Mouse (Mus musculus) MEL (cell line): ENCODE results near the gene Fzd7. TPM values are rescaled to one million over a fixed set of nuclear protein-coding genes. Genes with fewer than 3 reads are reported as not detected.

ENCODE experiments used
- DNase-seq: peaks from one replicate; pipeline ENCODE4 v3.0.0; 2011; ENCODE audit warnings: low read depth, low spot score
- H3K27ac ChIP-seq: 2 replicates; pipeline ENCODE4 v1.5.1; 2012; ENCODE audit warnings: low read depth, mild to moderate bottlenecking, control low read depth, low read length, moderate library complexity; ENCODE audit not compliant: control insufficient read depth
- H3K27me3 ChIP-seq, 2 experiments: fragments of 150-350 bp in 1 of 2; sonication (generic) in 1 of 2; 2 replicates each; pipeline ENCODE4 v1.6.1; 2012; ENCODE audit warnings: low read length in 2 of 2, mild to moderate bottlenecking in 2 of 2, improper control_type of control experiment in 1 of 2, moderate library complexity in 1 of 2; ENCODE audit not compliant: insufficient read depth in 2 of 2, control insufficient read depth in 1 of 2
- H3K36me3 ChIP-seq, 2 experiments: 2 replicates each; pipeline ENCODE4 v1.6.1; 2012 to 2014; ENCODE audit warnings: low read length in 2 of 2, improper control_type of control experiment in 1 of 2, inconsistent platforms in 1 of 2, mild to moderate bottlenecking in 1 of 2; ENCODE audit not compliant: insufficient read depth in 2 of 2, control insufficient read depth in 1 of 2
- H3K4me1 ChIP-seq, 2 experiments: fragments of 150-350 bp in 1 of 2; sonication (generic) in 1 of 2; 2 replicates each; pipeline ENCODE4 v1.6.1; 2012; ENCODE audit warnings: low read length in 2 of 2, improper control_type of control experiment in 1 of 2, mild to moderate bottlenecking in 1 of 2; ENCODE audit not compliant: insufficient read depth in 2 of 2, control insufficient read depth in 1 of 2
- H3K4me3 ChIP-seq, 2 experiments: fragments of 150-350 bp in 1 of 2; sonication (generic) in 1 of 2; 2 replicates each; pipeline ENCODE4 v1.5.1; 2012; ENCODE audit warnings: low read depth in 2 of 2, low read length in 2 of 2, mild to moderate bottlenecking in 2 of 2, moderate library complexity in 2 of 2, control low read depth in 1 of 2, improper control_type of control experiment in 1 of 2; ENCODE audit not compliant: control insufficient read depth in 1 of 2, insufficient read depth in 1 of 2
- H3K79me2 ChIP-seq: 2 replicates; pipeline ENCODE4 v1.6.1; 2012; ENCODE audit warnings: mild to moderate bottlenecking, low read length, moderate library complexity; ENCODE audit not compliant: control insufficient read depth, poor library complexity, insufficient read depth
- H3K9ac ChIP-seq: 2 replicates; pipeline ENCODE4 v1.6.1; 2012; ENCODE audit warnings: low read depth, mild to moderate bottlenecking, control low read depth, low read length, moderate library complexity; ENCODE audit not compliant: control insufficient read depth, poor library complexity, severe bottlenecking
- H3K9me3 ChIP-seq: fragments of 150-350 bp; sonication (generic); replicated peaks from 2 replicates; pipeline ENCODE4 v1.6.1; 2012; ENCODE audit warnings: mild to moderate bottlenecking, low read length, improper control_type of control experiment, moderate library complexity; ENCODE audit not compliant: insufficient read depth
- BHLHE40 ChIP-seq: IDR thresholded peaks from 2 replicates; pipeline ENCODE4 v1.6.1; 2012; ENCODE audit warnings: low read depth, mild to moderate bottlenecking, inconsistent platforms, low read length, improper control_type of control experiment, borderline replicate concordance
- CHD1 ChIP-seq: IDR thresholded peaks from 2 replicates; pipeline ENCODE4 v1.6.1; 2012; ENCODE audit warnings: low read depth, mild to moderate bottlenecking, inconsistent platforms, low read length, improper control_type of control experiment
- CHD2 ChIP-seq: IDR thresholded peaks from 2 replicates; pipeline ENCODE4 v1.6.1; 2011; ENCODE audit warnings: low read length, improper control_type of control experiment
- EP300 ChIP-seq, 2 experiments: IDR thresholded peaks; 2 replicates each; pipeline ENCODE4 v1.6.1; 2011; ENCODE audit warnings: improper control_type of control experiment in 2 of 2, low read length in 2 of 2, low read depth in 1 of 2, mild to moderate bottlenecking in 1 of 2
- GABPA ChIP-seq: IDR thresholded peaks from 2 replicates; pipeline ENCODE4 v1.6.1; 2012; ENCODE audit warnings: low read depth, mild to moderate bottlenecking, inconsistent platforms, low read length, improper control_type of control experiment, moderate library complexity
- GATA1 ChIP-seq: IDR thresholded peaks from 2 replicates; pipeline ENCODE4 v1.6.1; 2011; ENCODE audit warnings: low read depth, low read length, improper control_type of control experiment
- JUND ChIP-seq: IDR thresholded peaks from 2 replicates; pipeline ENCODE4 v1.6.1; 2011; ENCODE audit warnings: low read depth, mild to moderate bottlenecking, improper control_type of control experiment, low read length
- KAT2A ChIP-seq: conservative IDR thresholded peaks from 2 replicates; pipeline ENCODE4 v1.6.1; 2012; ENCODE audit warnings: low read depth, low read length, improper control_type of control experiment, inconsistent platforms
- MAFK ChIP-seq: IDR thresholded peaks from 2 replicates; pipeline ENCODE4 v1.6.1; 2011; ENCODE audit warnings: low read depth, mild to moderate bottlenecking, low read length, improper control_type of control experiment, borderline replicate concordance
- MYB ChIP-seq: IDR thresholded peaks from 2 replicates; pipeline ENCODE4 v1.6.1; 2011; ENCODE audit warnings: mild to moderate bottlenecking, low read depth, low read length, improper control_type of control experiment
- MYC ChIP-seq: IDR thresholded peaks from 2 replicates; pipeline ENCODE4 v1.6.1; 2011; ENCODE audit warnings: low read depth, mild to moderate bottlenecking, low read length, improper control_type of control experiment, moderate library complexity
- NELFE ChIP-seq: IDR thresholded peaks from 2 replicates; pipeline ENCODE4 v1.6.1; 2011; ENCODE audit warnings: low read depth, low read length, improper control_type of control experiment
- NRF1 ChIP-seq: IDR thresholded peaks from 2 replicates; pipeline ENCODE4 v1.6.1; 2014; ENCODE audit warnings: low read depth, mild to moderate bottlenecking, inconsistent platforms, low read length, improper control_type of control experiment, moderate library complexity; ENCODE audit not compliant: poor library complexity, insufficient read depth, severe bottlenecking
- TBP ChIP-seq: IDR thresholded peaks from 2 replicates; pipeline ENCODE4 v1.8.0; 2011; ENCODE audit warnings: low read depth, low read length, improper control_type of control experiment
- TCF12 ChIP-seq: IDR thresholded peaks from 2 replicates; pipeline ENCODE4 v1.6.1; 2014; ENCODE audit warnings: low read depth, mild to moderate bottlenecking, inconsistent platforms, low read length, improper control_type of control experiment, moderate library complexity
- UBTF ChIP-seq: IDR thresholded peaks from 2 replicates; pipeline ENCODE4 v1.6.1; 2012; ENCODE audit warnings: low read depth, mild to moderate bottlenecking, inconsistent platforms, low read length, improper control_type of control experiment, moderate library complexity, borderline replicate concordance; ENCODE audit not compliant: insufficient read depth
- ZKSCAN1 ChIP-seq: IDR thresholded peaks from 2 replicates; pipeline ENCODE4 v1.6.1; 2012; ENCODE audit warnings: low read depth, mild to moderate bottlenecking, inconsistent platforms, low read length, improper control_type of control experiment, moderate library complexity
- polyA plus RNA-seq, 2 experiments: library from polyadenylated mRNA; stranded (reverse) in 1 of 2; unstranded in 1 of 2; fragments of >175 nt in 1 of 2; fragments of >200 nt in 1 of 2; gene quantifications; 2 replicates each; pipeline versions ENCODE4 v1.2.1 to v1.2.4; 2012; ENCODE audit warnings: low replicate concordance in 2 of 2, low read depth in 1 of 2; ENCODE audit not compliant: insufficient read length in 2 of 2, insufficient read depth in 1 of 2, missing spikeins in 1 of 2
- total RNA-seq: library from RNA; depleted of rRNA; stranded (reverse); fragments of 300-350 nt; gene quantifications from 2 replicates; pipeline ENCODE4 v1.2.3, GENCODE M21; 2012

Gene Fzd7
- total and polyA plus RNA-seq, 3 experiments, result 18.5 to 24.7 TPM; not detected in 1

- DNase-seq, result no peak
- H3K27me3 ChIP-seq, result peaks cover 0 to 3% of the 10 kb centered on the region in 2 experiments; a peak in 3 of 4 replicates
- no peak overlapping the region for H3K27ac ChIP-seq
- H3K9ac ChIP-seq, result no peak overlapping the region
- no peak for TF ChIP-seq KAT2A
- H3K4me1 ChIP-seq, result peaks cover 5 to 6% of the 10 kb centered on the region in 2 experiments; a peak in 2 of 4 replicates
- no peaks in the 10 kb centered on the region for H3K36me3 ChIP-seq
- no peaks in the 10 kb centered on the region for H3K79me2 ChIP-seq
- H3K9me3 ChIP-seq, result no peaks in the 10 kb centered on the region
- no peak overlapping the region for H3K4me3 ChIP-seq
Observed at GRCm38 (mm10) chr1:59511566-59512270, 29.5 kb downstream of the Fzd7 start.

GRCm38 (mm10) chr1:59516026-59516917 is 34.0 kb downstream of the Fzd7 start, which contains the start of gene Gm973:
Gene Gm973, plus strand, starts transcription at chr1:59516264.
- no peak within 1 kb of the TSS for H3K27ac ChIP-seq
- H3K9me3 ChIP-seq, result no peaks in the 10 kb centered on the region
- no peaks in the 10 kb centered on the region for H3K79me2 ChIP-seq
- no peak for DNase-seq
- H3K9ac ChIP-seq, result no peak within 1 kb of the TSS
- H3K4me1 ChIP-seq, result no peaks in the 10 kb centered on the region
- peaks cover 2 to 7% of the 10 kb centered on the region in 2 experiments; a peak in 3 of 4 replicates for H3K27me3 ChIP-seq
- no peak within 1 kb of the TSS for H3K4me3 ChIP-seq
- H3K36me3 ChIP-seq, result no peaks in the 10 kb centered on the region
- TF ChIP-seq NELFE (no peak), TBP (no peak), CHD1 (no peak), BHLHE40 (no peak), MYC (no peak), MAFK (no peak), GABPA (no peak), GATA1 (no peak), ZKSCAN1 (no peak), CHD2 (no peak), MYB (no peak), JUND (no peak), EP300 (IDR thresholded peaks at IDR 0.05; ENCODE audit: low read depth in 1 of 2, low read length in 2 of 2) (no peak), NRF1 (no peak), TCF12 (no peak), UBTF (no peak)
